Mouse (Mus musculus): ENCODE measurements at regions not wholly inside any gene's neighbourhood (a gene's known extent, or its start where the extent isn't known, plus 50 kb on each side); places are given as distances from the start of the nearest gene placed in this dataset.
A peak's percentile ranks its signal among the peaks of the same experiment; 100 is the strongest.

DNA sequence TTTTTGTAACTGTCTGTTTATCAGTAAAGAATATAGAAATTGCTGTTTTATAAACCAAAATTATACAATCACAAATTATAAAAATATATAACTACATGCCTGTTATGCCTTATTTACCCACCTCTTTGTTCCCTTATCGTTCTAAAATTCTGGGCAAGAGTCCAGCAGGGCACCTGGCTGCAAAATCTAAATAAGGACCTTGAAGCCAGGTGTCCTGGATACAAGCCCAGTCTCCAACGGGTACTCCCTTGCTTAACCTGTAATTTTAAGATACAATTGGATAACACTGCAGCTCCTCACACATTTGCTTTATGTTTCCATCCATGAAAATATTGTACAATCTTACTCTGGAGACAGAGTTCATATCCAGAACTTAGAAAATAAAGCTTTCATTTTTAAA lies 635.8 kb downstream of the Ube2dnl2 start:
- H3K27ac ChIP-seq (replicated peaks), result no peak overlapping the region
- H3K4me3 ChIP-seq (ENCODE audit: low read depth, low read length), result no peak overlapping the region
- H3K36me3 ChIP-seq (ENCODE audit: control insufficient read depth, insufficient read depth, low read length), result no peaks in the 10 kb centered on the region
- no peaks in the 10 kb centered on the region for H3K9me3 ChIP-seq (ENCODE audit: control insufficient read depth, low read length)
- no peak overlapping the region for H3K9ac ChIP-seq (ENCODE audit: low read length)
- H3K27me3 ChIP-seq (ENCODE audit: control insufficient read depth, insufficient read depth, low read length), result no peaks in the 10 kb centered on the region
- WGBS, result 25% methylated on average over 2 of the region's 2 CpGs
- no peaks in the 10 kb centered on the region for H3K4me1 ChIP-seq (replicated peaks; ENCODE audit: control insufficient read depth, insufficient read depth)
- H3K4me2 ChIP-seq (replicated peaks; ENCODE audit: low read depth), result no peak overlapping the region
- no peak for TF ChIP-seq CTCF (IDR thresholded peaks at IDR 0.05; ENCODE audit: low read depth)
- no peak for TF ChIP-seq EP300 (optimal IDR thresholded peaks at IDR 0.05)
- DNase-seq (ENCODE audit: low spot score), result peak; percentile 21
- no peak for ATAC-seq (ENCODE audit: low FRiP score, low TSS enrichment)

DNA sequence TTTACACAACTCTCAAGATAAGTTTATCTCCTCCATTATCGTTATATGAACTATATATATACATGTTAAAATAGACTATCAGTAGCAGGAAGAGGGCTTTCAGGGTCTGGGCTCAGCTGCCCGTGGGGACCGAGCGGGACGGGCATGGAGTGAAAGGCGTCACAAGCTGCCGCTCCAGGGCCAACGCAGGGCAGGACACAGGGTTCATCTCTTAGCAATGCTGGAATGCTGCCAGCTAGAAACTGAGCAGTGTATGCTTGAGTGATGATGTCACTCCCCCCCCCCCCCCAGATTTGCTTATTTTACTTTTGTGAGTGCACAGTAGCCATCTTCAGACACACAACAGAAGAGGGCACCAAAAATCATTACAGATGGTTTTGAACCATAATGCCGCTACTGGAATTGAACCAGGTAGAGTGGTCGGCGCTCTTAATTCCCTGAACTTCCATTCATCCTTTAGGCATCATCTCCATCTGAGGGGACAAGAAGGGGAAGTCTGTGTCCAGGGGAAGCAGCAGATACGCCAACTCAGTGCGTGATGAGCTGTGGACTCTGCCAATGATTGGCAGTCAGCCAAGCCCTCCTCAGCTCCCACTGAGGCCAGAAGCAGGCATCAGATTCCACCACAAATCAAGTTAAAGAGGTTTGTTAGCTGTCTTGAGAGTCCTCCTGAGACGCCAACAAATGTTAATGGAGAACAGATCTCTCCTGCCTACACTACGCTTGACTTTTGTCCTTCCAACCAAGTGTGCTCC lies 678.9 kb downstream of the Ube2dnl2 start:
- H3K9me3 ChIP-seq (ENCODE audit: control insufficient read depth, low read length), result no peaks in the 10 kb centered on the region
- H3K4me2 ChIP-seq (replicated peaks; ENCODE audit: low read depth), result no peak overlapping the region
- no peak for ATAC-seq (ENCODE audit: low FRiP score, low TSS enrichment)
- DNase-seq (ENCODE audit: low spot score), result no peak
- H3K9ac ChIP-seq (ENCODE audit: low read length), result no peak overlapping the region
- H3K27ac ChIP-seq (replicated peaks), result no peak overlapping the region
- no peak overlapping the region for H3K4me3 ChIP-seq (ENCODE audit: low read depth, low read length)
- TF ChIP-seq EP300 (optimal IDR thresholded peaks at IDR 0.05) (no peak), CTCF (IDR thresholded peaks at IDR 0.05; ENCODE audit: low read depth) (no peak)
- no peaks in the 10 kb centered on the region for H3K4me1 ChIP-seq (replicated peaks; ENCODE audit: control insufficient read depth, insufficient read depth)
- no peaks in the 10 kb centered on the region for H3K36me3 ChIP-seq (ENCODE audit: control insufficient read depth, insufficient read depth, low read length)
- no peaks in the 10 kb centered on the region for H3K27me3 ChIP-seq (ENCODE audit: control insufficient read depth, insufficient read depth, low read length)
- WGBS, result 90% methylated on average over 15 of the region's 15 CpGs
